Mouse (Mus musculus) megakaryocyte, embryonic 14.5 days (primary cell): Measurements from ENCODE around the gene Fam118a. TPM values are rescaled to one million over a fixed set of nuclear protein-coding genes. Genes with fewer than 3 reads are reported as not detected.
"Not testable (repeated sequence)": the region's sequence is repeated elsewhere in the genome, so short reads cannot be mapped to it uniquely, and the experiment has no call there.

Source experiments
- H3K27me3 ChIP-seq: replicated peaks from 2 replicates; pipeline ENCODE3; 2012; ENCODE audit warnings: inconsistent platforms
- H3K36me3 ChIP-seq: replicated peaks from 2 replicates; pipeline ENCODE3; 2012; ENCODE audit warnings: low read length, inconsistent platforms, mixed read lengths
- H3K4me1 ChIP-seq: 2 replicates; pipeline ENCODE4 v1.6.1; 2012; ENCODE audit warnings: inconsistent platforms
- H3K4me3 ChIP-seq: replicated peaks from 2 replicates; pipeline ENCODE3; 2012; ENCODE audit warnings: moderate library complexity, mild to moderate bottlenecking, inconsistent platforms
- H3K9me3 ChIP-seq: 2 replicates; pipeline ENCODE4 v1.6.1; 2012; ENCODE audit warnings: inconsistent platforms
- FLI1 ChIP-seq: IDR thresholded peaks from 2 replicates; pipeline ENCODE4 v1.6.1; 2012; ENCODE audit warnings: low read length, inconsistent platforms, mixed read lengths
- GATA1 ChIP-seq: IDR thresholded peaks from 3 replicates; pipeline ENCODE4 v1.6.1; 2012; ENCODE audit warnings: mixed read lengths, low read length, inconsistent platforms, borderline replicate concordance
- polyA plus RNA-seq: library from polyadenylated mRNA; stranded (reverse); fragments of >175 nt; gene quantifications from 2 replicates; pipeline ENCODE4 v1.2.3, GENCODE M21; 2012; ENCODE audit warnings: low replicate concordance; ENCODE audit not compliant: insufficient read depth

Gene Fam118a
- polyA plus RNA-seq = 0.97 TPM in 1 of 2 replicates, not detected in the other

GRCm38 (mm10) chr15:85028648-85029047, at the start of gene Fam118a:
TSS of gene Fam118a (plus strand) at chr15:85028948.
- H3K27me3 ChIP-seq = peaks cover 45% of the 10 kb centered on the region
- H3K36me3 ChIP-seq, H3K9me3 ChIP-seq, H3K4me3 ChIP-seq, H3K4me1 ChIP-seq: not testable (repeated sequence)

- Histone ChIP-seq H3K36me3 (no peaks in the 10 kb centered on the region), H3K9me3 (no peaks in the 10 kb centered on the region), H3K27me3 (peaks cover 77% of the 10 kb centered on the region), H3K4me3 (peak overlapping the region; percentile 72), H3K4me1 (peaks cover 37% of the 10 kb centered on the region)
- no peak for TF ChIP-seq FLI1
- TF ChIP-seq GATA1 = no peak
These were observed 47.0 kb upstream of the Fam118a start for GRCm38 (mm10) chr15:84981609-84982313.

GRCm38 (mm10) chr15:84982888-84983287, 45.9 kb upstream of the Fam118a start:
- peaks cover 71% of the 10 kb centered on the region for H3K27me3 ChIP-seq
- H3K36me3 ChIP-seq = no peaks in the 10 kb centered on the region
- no peak overlapping the region for H3K4me3 ChIP-seq
- no peak for TF ChIP-seq GATA1
- H3K4me1 ChIP-seq = peaks cover 44% of the 10 kb centered on the region
- no peaks in the 10 kb centered on the region for H3K9me3 ChIP-seq

GRCm38 (mm10) chr15:84983721-84984120, 45.0 kb upstream of the Fam118a start:
- Histone ChIP-seq H3K36me3 (no peaks in the 10 kb centered on the region), H3K4me1 (peaks cover 51% of the 10 kb centered on the region), H3K9me3 (no peaks in the 10 kb centered on the region), H3K4me3 (no peak overlapping the region), H3K27me3 (peaks cover 66% of the 10 kb centered on the region)
- no peak for TF ChIP-seq GATA1
- TF ChIP-seq FLI1 = no peak

GRCm38 (mm10) chr15:84985516-84986160, 43.1 kb upstream of the Fam118a start:
- no peak overlapping the region for H3K4me3 ChIP-seq
- H3K4me1 ChIP-seq = peaks cover 56% of the 10 kb centered on the region
- TF ChIP-seq GATA1 (no peak), FLI1 (no peak)

GRCm38 (mm10) chr15:84986171-84987019, 42.4 kb upstream of the Fam118a start:
- Histone ChIP-seq H3K36me3 (no peaks in the 10 kb centered on the region), H3K27me3 (peaks cover 69% of the 10 kb centered on the region), H3K4me1 (peaks cover 56% of the 10 kb centered on the region), H3K9me3 (peaks cover 7% of the 10 kb centered on the region), H3K4me3 (peak overlapping the region; percentile 96)
- TF ChIP-seq GATA1 (no peak), FLI1 (no peak)

More at GRCm38 (mm10) chr15:84985516-84986160, 43.1 kb upstream of the Fam118a start:
- Histone ChIP-seq H3K27me3 (peaks cover 65% of the 10 kb centered on the region), H3K36me3 (no peaks in the 10 kb centered on the region), H3K9me3 (no peaks in the 10 kb centered on the region)

GRCm38 (mm10) chr15:84987020-84987815, 41.5 kb upstream of the Fam118a start:
- no peaks in the 10 kb centered on the region for H3K36me3 ChIP-seq
- peaks cover 48% of the 10 kb centered on the region for H3K4me1 ChIP-seq
- H3K4me3 ChIP-seq = peak overlapping the region; percentile 96
- no peak for TF ChIP-seq GATA1
- TF ChIP-seq FLI1 = no peak
- H3K27me3 ChIP-seq = peaks cover 69% of the 10 kb centered on the region
- peaks cover 12% of the 10 kb centered on the region for H3K9me3 ChIP-seq

- H3K4me1 ChIP-seq = peaks cover 44% of the 10 kb centered on the region
- H3K27me3 ChIP-seq = peaks cover 63% of the 10 kb centered on the region
- no peaks in the 10 kb centered on the region for H3K36me3 ChIP-seq
- H3K4me3 ChIP-seq = peak within 1 kb of the TSS; percentile 96
- peaks cover 12% of the 10 kb centered on the region for H3K9me3 ChIP-seq
- TF ChIP-seq FLI1 = no peak
- TF ChIP-seq GATA1 = no peak
These were observed 40.6 kb upstream of the Fam118a start, which contains the start of gene 5031439G07Rik for GRCm38 (mm10) chr15:84987874-84988825. TSS of gene 5031439G07Rik (minus strand) at chr15:84988551.

- no peak for TF ChIP-seq GATA1
- TF ChIP-seq FLI1 = no peak
These were observed 39.6 kb upstream of the Fam118a start for GRCm38 (mm10) chr15:84989098-84989497.

More at GRCm38 (mm10) chr15:84989098-84989497, 39.6 kb upstream of the Fam118a start:
- Histone ChIP-seq H3K27me3 (peaks cover 59% of the 10 kb centered on the region), H3K4me3 (no peak overlapping the region), H3K9me3 (peaks cover 12% of the 10 kb centered on the region), H3K36me3 (no peaks in the 10 kb centered on the region), H3K4me1 (peaks cover 40% of the 10 kb centered on the region)
